Mouse (Mus musculus): ENCODE data around the gene Gm28048.

Gene Gm28048

GRCm38 (mm10) chr11:22990393-22991126 lies 8.7 kb upstream of the Gm28048 start, which contains the start of gene Cct4:
Gene Cct4 (plus strand): TSS chr11:22990519.
- in situ Hi-C loops (cut with MboI) = no loop called here

GRCm38 (mm10) chr11:22989786-22990185 lies 7.9 kb upstream of the Gm28048 start:
- in situ Hi-C loops (cut with MboI) = no loop called here

GRCm38 (mm10) chr11:22987357-22987756 lies 5.5 kb upstream of the Gm28048 start:
- in situ Hi-C loops (cut with MboI) = no loop called here

- in situ Hi-C loops (cut with MboI) = no loop called here
Measured at GRCm38 (mm10) chr11:22985510-22985909, 3.6 kb upstream of the Gm28048 start.

- in situ Hi-C loops (cut with MboI) = no loop called here
Measured at GRCm38 (mm10) chr11:22982846-22983245, 956 bp upstream of the Gm28048 start.

GRCm38 (mm10) chr11:22981543-22981950 lies 343 bp downstream of the Gm28048 start:
- in situ Hi-C loops (cut with MboI) = no loop called here

GRCm38 (mm10) chr11:22981041-22981440 lies 849 bp downstream of the Gm28048 start:
- in situ Hi-C loops (cut with MboI) = no loop called here

- in situ Hi-C loops (cut with MboI) = no loop called here
Measured at GRCm38 (mm10) chr11:22979221-22979620, 2.7 kb downstream of the Gm28048 start.

- in situ Hi-C loops (cut with MboI) = no loop called here
Measured at GRCm38 (mm10) chr11:22978711-22979110, 3.2 kb downstream of the Gm28048 start.

- in situ Hi-C loops (cut with MboI) = no loop called here
Measured at GRCm38 (mm10) chr11:22978215-22978614, 3.7 kb downstream of the Gm28048 start.

GRCm38 (mm10) chr11:22973599-22973998 lies 8.3 kb downstream of the Gm28048 start:
- in situ Hi-C loops (cut with MboI) = no loop called here

GRCm38 (mm10) chr11:22972746-22973526 lies 9.0 kb downstream of the Gm28048 start:
- in situ Hi-C loops (cut with MboI) = no loop called here

- in situ Hi-C loops (cut with MboI) = no loop called here
Measured at GRCm38 (mm10) chr11:22971835-22972709, 9.8 kb downstream of the Gm28048 start, which contains the start of gene Zrsr1. Gene Zrsr1 (plus strand): TSS chr11:22972005.

- in situ Hi-C loops (cut with MboI) = no loop called here
Measured at GRCm38 (mm10) chr11:22970546-22970945, 11.3 kb downstream of the Gm28048 start.

- in situ Hi-C loops (cut with MboI) = no loop called here
Measured at GRCm38 (mm10) chr11:22969486-22969885, 12.4 kb downstream of the Gm28048 start.

- in situ Hi-C loops (cut with MboI) = no loop called here
Measured at GRCm38 (mm10) chr11:22965503-22965902, 16.4 kb downstream of the Gm28048 start.

GRCm38 (mm10) chr11:22964401-22964800 lies 17.5 kb downstream of the Gm28048 start:
- in situ Hi-C loops (cut with MboI) = no loop called here

- in situ Hi-C loops (cut with MboI) = no loop called here
Measured at GRCm38 (mm10) chr11:22962101-22962500, 19.8 kb downstream of the Gm28048 start.

- in situ Hi-C loops (cut with MboI) = loop anchor here (5.0 to 10.0 kb wide), 2 partner anchors 283 to 336 kb away; no protein-coding TSS in a partner anchor
Measured at GRCm38 (mm10) chr11:22957791-22958374, 24.0 kb downstream of the Gm28048 start.

GRCm38 (mm10) chr11:22956830-22957229 lies 25.1 kb downstream of the Gm28048 start:
- in situ Hi-C loops (cut with MboI) = loop anchor here (5.0 to 10.0 kb wide), 2 partner anchors 282 to 335 kb away; no protein-coding TSS in a partner anchor

GRCm38 (mm10) chr11:22956346-22956745 lies 25.5 kb downstream of the Gm28048 start:
- in situ Hi-C loops (cut with MboI) = loop anchor here (5.0 to 10.0 kb wide), 2 partner anchors 282 to 334 kb away; no protein-coding TSS in a partner anchor

Measured in mature B cell (primary cell).